Mouse (Mus musculus) neutrophil, adult 83 days (primary cell): ENCODE data around the gene Ackr2. TPM values are rescaled to one million over a fixed set of nuclear protein-coding genes. Genes with fewer than 3 reads are reported as not detected.

Experiments
- total RNA-seq, 2 experiments: library from RNA; stranded (reverse); gene quantifications; one replicate each; pipeline ENCODE4 v1.2.4; 2023

Gene Ackr2
- total RNA-seq, result not detected

GRCm38 (mm10) chr9:121898245-121898644 lies at the start of gene Ackr2:
Gene Ackr2 (plus strand): TSS chr9:121898355.

DNA sequence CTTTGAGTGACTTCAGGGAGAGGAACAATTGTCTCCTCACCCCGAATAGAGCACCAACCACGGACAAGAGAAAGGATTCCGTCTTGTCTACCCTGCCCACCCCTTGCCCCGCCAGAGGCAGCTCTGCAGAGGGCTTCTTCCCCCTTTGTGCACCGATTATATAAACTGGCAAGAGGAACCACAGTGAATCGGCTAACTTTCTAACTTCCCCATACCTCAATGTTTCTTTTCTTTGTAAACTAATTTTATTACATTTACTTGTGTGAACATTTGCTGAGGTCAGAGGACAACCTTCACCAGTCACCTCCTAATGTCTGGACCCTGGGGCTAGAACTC lies 40.0 kb upstream of the Ackr2 start, which contains the start of gene Higd1a:
Gene Higd1a, minus strand, starts transcription at position 210 of the 336 bp plus-strand sequence.

GRCm38 (mm10) chr9:121916102-121916501 lies 17.9 kb downstream of the Ackr2 start, which contains the start of gene Cyp8b1:
Gene Cyp8b1 (minus strand): TSS chr9:121916305.

GRCm38 (mm10) chr9:121950418-121951113 lies 52.4 kb downstream of the Ackr2 start, which contains the start of gene Fam198a:
Gene Fam198a (plus strand): TSS chr9:121950988.

Other genes starting within 250 kb of the Ackr2 start
- gene Sec22c, start 192.9 kb upstream of the Ackr2 start, total RNA-seq, result 10 to 100 TPM; 27.3 to 30.4 TPM
- 10 to 100 TPM; 21.7 to 27.0 TPM for gene Ss18l2, start 188.0 kb upstream of the Ackr2 start, total RNA-seq
- 100 to 1,000 TPM; 140 to 158 TPM for gene Nktr, start 179.2 kb upstream of the Ackr2 start, total RNA-seq
- under 1 TPM; 0.15 to 0.40 TPM for gene Zfp651, start 139.0 kb upstream of the Ackr2 start, total RNA-seq
- gene Klhl40, start 120.7 kb upstream of the Ackr2 start, total RNA-seq, result not detected
- not detected for gene Hhatl, start 105.8 kb upstream of the Ackr2 start, total RNA-seq
- gene Ccdc13, start 58.9 kb upstream of the Ackr2 start, total RNA-seq, result not detected
- gene Higd1a, start 40.0 kb upstream of the Ackr2 start, total RNA-seq, result 10 to 100 TPM; 28.5 to 29.6 TPM
- gene Cyp8b1, start 17.9 kb downstream of the Ackr2 start, total RNA-seq, result not detected
- not detected for gene Fam198a, start 52.6 kb downstream of the Ackr2 start, total RNA-seq
- under 1 TPM; 0.94 to 0.95 TPM for gene Pomgnt2, start 98.8 kb downstream of the Ackr2 start, total RNA-seq
- gene Snrk, start 218.9 kb downstream of the Ackr2 start, total RNA-seq, result 100 to 1,000 TPM; 150 to 155 TPM